In the genomic region with DNA sequence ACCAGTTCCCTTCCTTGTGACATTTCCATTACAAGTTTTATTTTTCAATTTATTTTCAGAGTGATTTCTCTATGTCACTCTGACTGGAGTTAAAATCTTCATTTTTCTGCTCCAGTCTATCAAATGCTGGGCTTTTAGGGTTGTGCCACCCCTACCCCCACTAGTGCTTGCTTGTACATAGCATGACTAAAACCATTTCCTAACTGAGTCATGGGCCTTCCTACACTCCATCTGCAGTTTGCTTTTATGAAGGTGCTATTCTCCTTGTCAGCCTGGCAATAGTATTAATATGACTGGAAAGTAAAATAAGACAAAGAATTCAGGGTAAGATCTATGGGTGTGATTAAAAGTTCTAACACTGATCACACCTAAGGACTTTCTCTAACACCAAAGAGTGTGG, we compare ENCODE assay signal across 8 mouse cellular contexts.
"Had no signal": no experiment of that assay in that cellular context is flagged by ENCODE, and none has a peak within 500 bp of the region (broad histone marks: within the 10 kb centered on the region; RNA-seq: fewer than 3 reads in every experiment).

No protein-coding gene starts in this region.

- DNase-seq: kidney, adult 18-20 months; kidney, postnatal 10 days; kidney, postnatal 4 days; lung, embryonic 14.5 days; lung, postnatal 10 days; lung, postnatal 4 days; midbrain, embryonic 14.5 days; thymus, postnatal 4 days had no signal
